Mouse (Mus musculus) liver, postnatal 0 days (tissue): ENCODE data around the gene Kcnip3. TPM values are rescaled to one million over a fixed set of nuclear protein-coding genes. Genes with fewer than 3 reads are reported as not detected.
A peak's percentile ranks its signal among the peaks of the same experiment; 100 is the strongest.

Experiments used
- ATAC-seq: fragments of 200-750 bp; cut with Nextera tagmentation; 2 replicates; pipeline ENCODE4 v1.8.0; 2017; ENCODE audit warnings: mild to moderate bottlenecking, moderate library complexity
- DNase-seq: peaks from one replicate; pipeline ENCODE4 v3.0.0-alpha.2; 2016
- H3K27ac ChIP-seq: fragments of 300-500 bp; sonication (generic); 2 replicates; pipeline ENCODE4 v1.5.1; 2014; ENCODE audit warnings: antibody characterized with exemption, moderate library complexity, mild to moderate bottlenecking, low read depth
- H3K27me3 ChIP-seq: fragments of 300-500 bp; sonication (generic); 2 replicates; pipeline ENCODE4 v1.6.1; 2014; ENCODE audit warnings: low read length, control low read depth, mixed read lengths; ENCODE audit not compliant: insufficient read depth
- H3K36me3 ChIP-seq: fragments of 300-500 bp; sonication (generic); replicated peaks from 2 replicates; pipeline ENCODE4 v1.6.1; 2014; ENCODE audit warnings: mild to moderate bottlenecking, control low read depth, low read length, moderate library complexity, mixed read lengths; ENCODE audit not compliant: insufficient read depth
- H3K4me1 ChIP-seq: fragments of 300-500 bp; sonication (generic); 2 replicates; pipeline ENCODE4 v1.6.1; 2014; ENCODE audit warnings: antibody characterized with exemption, mild to moderate bottlenecking, control low read depth; ENCODE audit not compliant: insufficient read depth
- H3K4me2 ChIP-seq: fragments of 300-500 bp; sonication (generic); 2 replicates; pipeline ENCODE4 v1.6.1; 2014; ENCODE audit warnings: low read depth, mild to moderate bottlenecking, low read length, moderate library complexity, mixed read lengths
- H3K4me3 ChIP-seq: fragments of 300-500 bp; sonication (generic); 2 replicates; pipeline ENCODE4 v1.5.1; 2014; ENCODE audit warnings: low read depth, low read length
- H3K9ac ChIP-seq: fragments of 300-500 bp; sonication (generic); replicated peaks from 2 replicates; pipeline ENCODE4 v1.6.1; 2014; ENCODE audit warnings: mild to moderate bottlenecking, moderate library complexity
- H3K9me3 ChIP-seq: fragments of 300-500 bp; sonication (generic); 2 replicates; pipeline ENCODE4 v1.6.1; 2016; ENCODE audit warnings: mild to moderate bottlenecking, control low read depth, low read length, mixed read lengths
- CTCF ChIP-seq: sonication (generic); IDR thresholded peaks from 2 replicates; pipeline ENCODE4 v1.5.1; 2016; ENCODE audit warnings: antibody characterized with exemption, low read depth
- EP300 ChIP-seq: IDR thresholded peaks from 2 replicates; pipeline ENCODE4 v1.6.1; 2016; ENCODE audit warnings: antibody characterized with exemption, low read depth, mild to moderate bottlenecking
- WGBS: fragments of 180-500 bp; shearing (Covaris S2); extraction: QIAGEN DNeasy Blood & Tissue Kit; methylation state at CpG from one replicate; pipeline ENCODE4 v1.1.7; 2014; ENCODE audit not compliant: insufficient replicate concordance; 5-methylcytosine and 5-hydroxymethylcytosine counted together
- polyA plus RNA-seq: library from polyadenylated mRNA; unstranded; fragments of >200 nt; fragmentation: Nextera tagmentation; extraction: Ambion mirVana; gene quantifications from 2 replicates; pipeline ENCODE4 v1.2.1, GENCODE M21; 2015

Gene Kcnip3
- polyA plus RNA-seq, 1 experiment from 2014 or later, result 0.23 TPM

DNA sequence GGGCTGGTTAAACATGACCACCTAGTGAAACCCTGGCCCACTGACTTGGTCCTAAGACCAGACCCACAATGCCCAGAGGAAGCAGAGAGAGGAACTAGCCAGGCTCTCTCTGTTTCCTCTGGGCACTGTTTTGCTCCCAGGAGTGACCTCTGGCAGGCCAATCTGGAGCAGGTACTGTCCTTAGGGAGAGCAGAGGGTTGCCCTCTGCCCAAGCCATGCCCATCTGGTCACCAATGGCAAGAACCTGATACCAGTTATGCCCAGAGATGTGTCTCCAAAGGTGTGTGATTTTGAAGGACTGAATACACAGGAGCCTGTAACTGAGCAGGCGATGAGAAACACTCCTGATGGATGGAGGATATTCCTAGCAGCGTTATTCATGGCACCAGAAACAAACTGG lies 19.8 kb upstream of the Kcnip3 start:
- Histone ChIP-seq H3K27me3 (peaks cover 30% of the 10 kb centered on the region), H3K4me1 (no peaks in the 10 kb centered on the region), H3K27ac (no peak overlapping the region), H3K9me3 (no peaks in the 10 kb centered on the region), H3K9ac (no peak overlapping the region), H3K4me2 (no peak overlapping the region), H3K4me3 (no peak overlapping the region), H3K36me3 (no peaks in the 10 kb centered on the region)
- ATAC-seq (no peak), DNase-seq (no peak)
- TF ChIP-seq CTCF (no peak), EP300 (no peak)
- WGBS, result 76% methylated on average over 2 of the region's 2 CpGs

DNA sequence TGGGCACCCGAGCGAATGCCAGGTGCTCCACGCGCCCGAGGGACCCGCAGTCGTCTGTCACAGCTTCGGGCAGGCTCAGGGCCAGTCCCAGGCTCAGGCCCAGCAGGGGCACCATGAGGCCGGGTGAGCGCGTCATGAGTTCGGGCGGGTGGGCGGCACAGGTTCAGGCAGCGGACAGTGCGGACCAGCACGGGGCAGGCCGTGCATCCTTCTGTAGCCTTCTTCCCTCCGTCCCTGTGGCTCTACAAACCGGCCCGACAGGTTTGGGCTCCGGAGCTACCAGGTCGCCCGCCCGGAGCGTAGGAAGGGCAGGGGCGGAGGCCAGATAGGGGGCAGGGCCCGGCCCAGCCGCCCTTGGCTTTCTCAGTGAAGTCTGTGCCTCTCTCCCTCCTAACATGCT lies 19.3 kb upstream of the Kcnip3 start, which contains the start of gene Prom2:
Prom2 (minus strand) TSS at position 283 of the 400 bp plus-strand sequence.
- no peaks in the 10 kb centered on the region for H3K36me3 ChIP-seq
- peaks cover 30% of the 10 kb centered on the region for H3K27me3 ChIP-seq
- no peak for TF ChIP-seq EP300
- no peak for TF ChIP-seq CTCF
- no peak for ATAC-seq
- no peaks in the 10 kb centered on the region for H3K4me1 ChIP-seq
- no peak for DNase-seq
- WGBS, result 13% methylated on average over 29 of the region's 29 CpGs
- H3K9ac ChIP-seq, result no peak within 1 kb of the TSS
- H3K27ac ChIP-seq, result no peak within 1 kb of the TSS
- H3K4me3 ChIP-seq, result no peak within 1 kb of the TSS
- H3K4me2 ChIP-seq, result no peak within 1 kb of the TSS
- H3K9me3 ChIP-seq, result no peaks in the 10 kb centered on the region

DNA sequence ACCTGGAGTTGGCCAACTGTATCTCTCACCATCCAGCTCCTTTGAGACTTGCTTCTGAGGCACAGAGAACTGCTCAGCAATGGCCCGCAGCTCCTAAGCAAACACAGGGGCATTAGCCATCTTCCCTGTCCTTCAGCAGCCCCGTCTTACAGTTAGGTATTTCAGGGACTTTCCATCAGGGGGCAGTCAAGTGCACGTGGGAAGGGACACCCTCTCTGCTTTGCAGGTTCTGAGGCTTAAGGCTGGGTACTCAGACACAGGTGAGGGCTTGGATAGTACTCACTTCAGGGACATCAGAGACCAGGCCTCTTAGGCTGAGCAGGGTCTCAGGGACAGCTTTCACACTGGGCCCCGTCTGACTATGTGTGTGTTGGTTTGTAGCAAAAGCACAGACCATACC lies 17.6 kb upstream of the Kcnip3 start:
- Histone ChIP-seq H3K9me3 (no peaks in the 10 kb centered on the region), H3K27ac (no peak overlapping the region), H3K9ac (no peak overlapping the region), H3K4me1 (no peaks in the 10 kb centered on the region), H3K27me3 (peaks cover 30% of the 10 kb centered on the region), H3K36me3 (no peaks in the 10 kb centered on the region), H3K4me3 (no peak overlapping the region), H3K4me2 (no peak overlapping the region)
- no peak for TF ChIP-seq EP300
- TF ChIP-seq CTCF, result peak; percentile 51
- ATAC-seq (no peak), DNase-seq (no peak)
- 32% methylated on average over 4 of the region's 4 CpGs for WGBS

DNA sequence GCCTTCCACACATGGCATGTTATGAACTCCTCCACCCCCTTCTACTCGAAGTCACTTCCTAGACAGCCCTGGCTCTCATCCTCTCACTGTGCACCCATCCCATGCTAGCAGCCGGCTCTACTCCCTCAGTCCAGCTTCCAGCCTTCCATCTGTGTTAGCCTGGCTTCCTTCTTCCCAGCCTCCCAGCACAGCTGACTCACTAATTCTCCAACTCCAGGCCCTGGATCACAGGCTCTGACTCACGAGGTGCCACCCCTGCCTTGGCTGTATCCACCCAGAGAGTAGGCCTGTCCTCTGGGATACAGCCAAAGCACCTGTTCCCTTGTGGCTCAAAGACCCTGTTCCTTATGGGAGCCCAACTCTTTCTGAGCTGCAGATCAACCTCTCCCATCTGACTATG lies 15.7 kb upstream of the Kcnip3 start:
- H3K27me3 ChIP-seq, result peaks cover 25% of the 10 kb centered on the region
- H3K4me2 ChIP-seq, result no peak overlapping the region
- H3K9ac ChIP-seq, result no peak overlapping the region
- DNase-seq, result no peak
- no peaks in the 10 kb centered on the region for H3K4me1 ChIP-seq
- no peak overlapping the region for H3K4me3 ChIP-seq
- H3K9me3 ChIP-seq, result no peaks in the 10 kb centered on the region
- ATAC-seq, result no peak
- no peaks in the 10 kb centered on the region for H3K36me3 ChIP-seq
- TF ChIP-seq EP300, result no peak
- no peak for TF ChIP-seq CTCF
- 45% methylated on average over 3 of the region's 3 CpGs for WGBS
- H3K27ac ChIP-seq, result no peak overlapping the region

DNA sequence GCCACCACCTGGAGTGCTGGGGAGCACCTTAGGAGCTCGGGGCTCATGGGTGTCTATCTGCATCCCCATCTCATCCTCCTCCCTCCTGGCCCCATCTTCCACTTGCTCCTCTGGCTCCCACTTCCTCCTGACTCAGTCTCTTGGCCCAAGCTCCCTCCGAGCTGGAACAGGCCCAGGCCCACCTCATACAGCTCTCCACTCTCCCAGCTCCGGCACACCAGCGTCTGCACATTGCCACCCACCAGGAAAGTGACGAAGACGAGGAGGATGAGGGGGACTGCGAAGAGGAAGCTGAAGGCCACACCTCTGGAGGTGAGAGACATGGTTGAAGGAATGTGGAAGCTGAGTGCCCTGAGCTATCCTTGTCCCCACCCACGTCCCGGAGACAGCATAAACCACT lies 13.5 kb upstream of the Kcnip3 start:
- Histone ChIP-seq H3K27ac (no peak overlapping the region), H3K36me3 (no peaks in the 10 kb centered on the region), H3K9ac (no peak overlapping the region), H3K4me2 (no peak overlapping the region), H3K4me3 (no peak overlapping the region), H3K27me3 (peaks cover 10% of the 10 kb centered on the region), H3K9me3 (no peaks in the 10 kb centered on the region), H3K4me1 (no peaks in the 10 kb centered on the region)
- 76% methylated on average over 9 of the region's 9 CpGs for WGBS
- DNase-seq (no peak), ATAC-seq (no peak)
- TF ChIP-seq CTCF (no peak), EP300 (no peak)

DNA sequence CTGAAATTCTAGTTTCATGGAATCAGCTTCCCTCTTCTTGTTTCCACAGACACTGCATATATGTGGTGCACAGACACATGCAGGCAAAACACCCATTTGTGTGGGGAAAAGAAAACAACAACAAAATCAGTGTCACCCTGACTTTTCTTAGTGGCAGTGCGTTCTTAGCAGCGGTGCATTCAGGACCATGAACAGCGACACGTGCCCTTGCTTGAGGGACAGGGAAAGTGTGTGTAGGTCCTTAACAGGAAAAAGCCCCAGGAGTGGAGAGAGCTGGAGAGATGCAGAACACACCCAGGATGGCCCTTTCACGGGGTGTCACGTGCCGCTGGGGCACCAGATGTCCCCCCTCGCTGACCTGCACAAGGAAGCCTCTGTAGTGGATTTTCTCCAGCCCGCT lies 10.5 kb upstream of the Kcnip3 start:
- H3K4me1 ChIP-seq, result no peaks in the 10 kb centered on the region

DNA sequence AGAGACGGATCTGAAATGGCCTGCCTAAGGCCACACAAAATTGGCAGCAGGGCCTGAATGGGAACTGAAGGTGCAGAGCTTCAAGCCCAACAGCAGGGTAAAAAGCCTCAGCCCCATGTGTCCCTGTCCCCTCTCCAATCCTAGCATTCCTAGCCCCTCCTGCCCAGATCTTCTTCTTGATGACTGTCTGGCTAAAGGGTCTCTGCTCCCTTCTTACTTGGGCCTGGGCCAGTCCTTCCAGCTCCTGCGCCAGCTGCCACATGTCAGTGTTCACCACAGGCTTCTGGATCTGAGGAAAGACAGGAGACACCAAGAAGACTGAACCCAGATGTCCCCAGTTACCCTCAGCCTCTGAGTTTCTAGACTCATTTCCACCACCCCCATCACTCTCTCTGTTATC lies 9.7 kb upstream of the Kcnip3 start:
- H3K9me3 ChIP-seq, result no peaks in the 10 kb centered on the region
- no peak for DNase-seq
- H3K4me2 ChIP-seq, result no peak overlapping the region
- no peaks in the 10 kb centered on the region for H3K27me3 ChIP-seq
- H3K4me1 ChIP-seq, result no peaks in the 10 kb centered on the region
- H3K4me3 ChIP-seq, result no peak overlapping the region
- H3K9ac ChIP-seq, result no peak overlapping the region
- no peak overlapping the region for H3K27ac ChIP-seq
- ATAC-seq, result no peak
- 80% methylated on average over 2 of the region's 2 CpGs for WGBS
- no peaks in the 10 kb centered on the region for H3K36me3 ChIP-seq
- TF ChIP-seq EP300 (no peak), CTCF (no peak)

More for the DNA sequence above, 10.5 kb upstream of the Kcnip3 start:
- H3K36me3 ChIP-seq, result no peaks in the 10 kb centered on the region
- no peak overlapping the region for H3K27ac ChIP-seq
- H3K27me3 ChIP-seq, result no peaks in the 10 kb centered on the region
- DNase-seq (peak; percentile 47), ATAC-seq (no peak)
- TF ChIP-seq CTCF (no peak), EP300 (no peak)
- WGBS, result 11% methylated on average over 9 of the region's 9 CpGs
- H3K4me2 ChIP-seq, result no peak overlapping the region
- no peak overlapping the region for H3K9ac ChIP-seq
- no peak overlapping the region for H3K4me3 ChIP-seq
- no peaks in the 10 kb centered on the region for H3K9me3 ChIP-seq
